Comparison of ENCODE assay signal across 10 mouse cellular contexts in the genomic region with DNA sequence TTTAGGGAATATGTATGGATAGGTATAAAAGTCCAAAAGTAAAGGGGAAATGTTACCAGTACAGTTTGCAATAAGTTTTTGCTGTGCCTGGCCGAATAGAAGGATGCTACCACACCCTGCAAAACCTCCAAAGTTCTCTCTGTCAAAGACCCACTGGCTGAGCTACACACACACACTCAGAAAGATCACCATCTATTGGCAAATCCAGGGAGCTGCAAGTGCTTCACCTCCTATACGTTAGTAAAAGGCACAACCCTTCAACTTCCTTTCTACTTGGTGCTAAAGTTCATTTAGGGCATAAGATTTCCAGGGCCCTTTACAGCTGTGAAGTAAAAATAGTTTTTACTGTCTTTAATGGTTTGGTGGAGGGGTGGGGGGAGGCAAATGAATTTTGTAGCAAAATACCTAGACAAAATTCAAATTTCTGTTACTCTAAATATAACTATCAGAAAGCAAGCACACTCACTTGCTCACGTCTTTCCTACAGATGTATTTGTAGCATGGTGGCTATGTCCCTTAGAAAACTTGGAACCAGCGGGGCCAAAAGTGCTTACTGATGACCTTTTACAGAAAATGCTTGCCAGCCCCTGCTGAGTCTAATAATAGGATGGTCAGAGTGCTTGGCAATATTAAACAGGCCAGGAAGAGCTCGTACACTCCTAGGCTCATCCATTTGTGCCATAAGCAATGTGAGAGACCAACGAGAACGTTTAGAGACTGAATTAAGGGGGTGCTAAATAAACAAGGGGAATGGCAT. TPM values are rescaled to one million over a fixed set of nuclear protein-coding genes. Genes with fewer than 3 reads are reported as not detected.
DNase-seq lines count a peak whose midpoint lies in the region; ATAC-seq and TF ChIP-seq lines count a peak whose summit lies in the region.
"Had no signal": no experiment of that assay in that cellular context is flagged by ENCODE, and none has a peak within 500 bp of the region (broad histone marks: within the 10 kb centered on the region; RNA-seq: fewer than 3 reads in every experiment).

No protein-coding gene starts in this region.

- in situ Hi-C loops in ES-E14 (cut with MboI; ENCODE audit: low sequenced_read_pairs in 2 of 2, unreplicated experiment in 2 of 2): no loop called here

- no peak overlapping the region for H3K27ac ChIP-seq in hindbrain, embryonic 14.5 days
- H3K27ac ChIP-seq in hindbrain, embryonic 16.5 days (ENCODE audit: low read depth, low read length): no peak overlapping the region
- H3K27ac ChIP-seq in ES-E14 (ENCODE audit: insufficient read depth, low read depth, low read length, poor library complexity, severe bottlenecking): peak overlapping the region; percentile 93; the same call in 1 of the 2 replicates
- H3K27ac ChIP-seq: liver, embryonic 13.5 days; stomach, embryonic 15.5 days had no signal

- ATAC-seq in hindbrain, embryonic 14.5 days (ENCODE audit: low FRiP score): no peak
- ATAC-seq in hindbrain, embryonic 16.5 days: no peak

- DNase-seq in hindbrain, embryonic 14.5 days (ENCODE audit: low spot score): peak; percentile 46
- no peak for DNase-seq in ES-E14 (ENCODE audit: low read depth, low spot score)
- DNase-seq in forelimb bud, embryonic 11.5 days (ENCODE audit: low read depth, low spot score): peak; percentile 4
- DNase-seq in lung, postnatal 36 days: peak; percentile 47
- DNase-seq in urinary bladder, postnatal 25 days (ENCODE audit: low spot score): no peak
- DNase-seq in left cerebral cortex, adult 11 months (ENCODE audit: low spot score): no peak
- no peak for DNase-seq in right cerebral cortex, postnatal 14 days
- DNase-seq: liver, embryonic 13.5 days had no signal

- H3K4me3 ChIP-seq in hindbrain, embryonic 14.5 days (replicated peaks; ENCODE audit: low read length): no peak overlapping the region
- no peak overlapping the region for H3K4me3 ChIP-seq in hindbrain, embryonic 16.5 days (ENCODE audit: low read length)
- H3K4me3 ChIP-seq in ES-E14 (ENCODE audit: insufficient read depth in 1 of 2, low read depth in 1 of 2, low read length in 2 of 2, poor library complexity in 1 of 2, severe bottlenecking in 1 of 2): no peak overlapping the region
- H3K4me3 ChIP-seq: liver, embryonic 13.5 days; stomach, embryonic 15.5 days had no signal

- WGBS in hindbrain, embryonic 14.5 days: 60% methylated on average over 7 of the region's 7 CpGs
- 61% methylated on average over 7 of the region's 7 CpGs for WGBS in hindbrain, embryonic 16.5 days

- no peak overlapping the region for H3K9ac ChIP-seq in hindbrain, embryonic 14.5 days
- no peak overlapping the region for H3K9ac ChIP-seq in hindbrain, embryonic 16.5 days (ENCODE audit: low read depth, low read length)
- H3K9ac ChIP-seq in ES-E14 (ENCODE audit: insufficient read depth, low read depth, low read length, poor library complexity, severe bottlenecking): peak overlapping the region; percentile 52; the same call in 1 of the 2 replicates
- H3K9ac ChIP-seq: liver, embryonic 13.5 days; stomach, embryonic 15.5 days had no signal

- no peaks in the 10 kb centered on the region for H3K36me3 ChIP-seq in hindbrain, embryonic 14.5 days (replicated peaks; ENCODE audit: control insufficient read depth, insufficient read depth)
- no peaks in the 10 kb centered on the region for H3K36me3 ChIP-seq in hindbrain, embryonic 16.5 days (ENCODE audit: control insufficient read depth, insufficient read depth, low read length)
- no peaks in the 10 kb centered on the region for H3K36me3 ChIP-seq in ES-E14 (ENCODE audit: control insufficient read depth, insufficient read depth, low read length, poor library complexity, severe bottlenecking)
- H3K36me3 ChIP-seq: liver, embryonic 13.5 days; stomach, embryonic 15.5 days had no signal

- H3K27me3 ChIP-seq in hindbrain, embryonic 14.5 days (ENCODE audit: control insufficient read depth, insufficient read depth, low read length): no peaks in the 10 kb centered on the region
- no peaks in the 10 kb centered on the region for H3K27me3 ChIP-seq in hindbrain, embryonic 16.5 days (replicated peaks; ENCODE audit: control insufficient read depth, insufficient read depth, low read length)
- H3K27me3 ChIP-seq: liver, embryonic 13.5 days; stomach, embryonic 15.5 days had no signal

- no peak overlapping the region for H3K4me2 ChIP-seq in hindbrain, embryonic 14.5 days (replicated peaks)
- no peak overlapping the region for H3K4me2 ChIP-seq in hindbrain, embryonic 16.5 days (ENCODE audit: low read length)
- H3K4me2 ChIP-seq: liver, embryonic 13.5 days; stomach, embryonic 15.5 days had no signal

- no peaks in the 10 kb centered on the region for H3K9me3 ChIP-seq in hindbrain, embryonic 14.5 days (ENCODE audit: control insufficient read depth, low read length)
- no peaks in the 10 kb centered on the region for H3K9me3 ChIP-seq in hindbrain, embryonic 16.5 days (ENCODE audit: control insufficient read depth, low read length)
- H3K9me3 ChIP-seq in ES-E14 (ENCODE audit: control insufficient read depth, insufficient read depth, low read depth, low read length): no peaks in the 10 kb centered on the region
- H3K9me3 ChIP-seq: liver, embryonic 13.5 days; stomach, embryonic 15.5 days had no signal

- peaks cover 15% of the 10 kb centered on the region for H3K4me1 ChIP-seq in hindbrain, embryonic 14.5 days (replicated peaks; ENCODE audit: control insufficient read depth, insufficient read depth, low read length)
- peaks cover 9% of the 10 kb centered on the region for H3K4me1 ChIP-seq in hindbrain, embryonic 16.5 days (ENCODE audit: control insufficient read depth, insufficient read depth, low read depth, low read length)
- H3K4me1 ChIP-seq in ES-E14 (ENCODE audit: control insufficient read depth in 2 of 2, insufficient read depth in 2 of 2, low read length in 2 of 2, poor library complexity in 1 of 2): peaks cover 0 to 26% of the 10 kb centered on the region in 2 experiments; a peak in 2 of 4 replicates

TF ChIP-seq in ES-E14, 5 proteins besides CTCF, POLR2A, EP300 and RAD21:
- TF ChIP-seq ZNF384 (IDR thresholded peaks at IDR 0.05; ENCODE audit: low read depth, low read length): no peak
- no peak for TF ChIP-seq MAFK (IDR thresholded peaks at IDR 0.05; ENCODE audit: insufficient read depth, low read depth, low read length)
- TF ChIP-seq HCFC1 (IDR thresholded peaks at IDR 0.05; ENCODE audit: borderline replicate concordance, insufficient read depth, low read length): no peak
- no peak for TF ChIP-seq CHD2 (IDR thresholded peaks at IDR 0.05; ENCODE audit: low read depth, low read length)
- 0 out of 2 replicates have a peak, but pooled peaks have one; percentile 1 for TF ChIP-seq ZC3H11A (IDR thresholded peaks at IDR 0.05; ENCODE audit: borderline replicate concordance, low read depth, low read length)
TF ChIP-seq in ES-E14: peak in this region for 1.

RNA-seq across cellular contexts. Expression of gene Krcc1, which starts 2.4 kb away (rescaled TPM):
- polyA plus RNA-seq in hindbrain, embryonic 14.5 days (2014; fragmentation: Nextera tagmentation; extraction: Ambion mirVana): 20.5 and 21.5 TPM in 2 replicates
- polyA plus RNA-seq in hindbrain, embryonic 16.5 days (2015; fragmentation: Nextera tagmentation; extraction: Ambion mirVana): 19.2 and 20.3 TPM in 2 replicates
- 13.2 and 19.2 TPM in 2 replicates for total RNA-seq in ES-E14 (2012; rRNA removed)

RNA-seq across cellular contexts. Expression of gene Smyd1, which starts 52.9 kb away (rescaled TPM):
- 0.24 and 0.56 TPM in 2 replicates for polyA plus RNA-seq in hindbrain, embryonic 14.5 days (2014; fragmentation: Nextera tagmentation; extraction: Ambion mirVana)
- 0.21 and 0.91 TPM in 2 replicates for polyA plus RNA-seq in hindbrain, embryonic 16.5 days (2015; fragmentation: Nextera tagmentation; extraction: Ambion mirVana)
- total RNA-seq in ES-E14 (2012; rRNA removed): 4.2 and 6.8 TPM in 2 replicates

RNA-seq across cellular contexts. Expression of gene Cd8b1, which starts 53.5 kb away (rescaled TPM):
- polyA plus RNA-seq in hindbrain, embryonic 14.5 days (2014; fragmentation: Nextera tagmentation; extraction: Ambion mirVana): not detected in 2 replicates
- polyA plus RNA-seq in hindbrain, embryonic 16.5 days (2015; fragmentation: Nextera tagmentation; extraction: Ambion mirVana): not detected in 2 replicates
- 0.21 TPM in 1 of 2 replicates, not detected in the other for total RNA-seq in ES-E14 (2012; rRNA removed)
- polyA plus RNA-seq: liver, embryonic 13.5 days had no signal

Comparison
In these comparisons a context has a peak if more than half of its experiments do, and no peak if none do; other contexts are left out.
1. DNase-seq: peak in hindbrain, embryonic 14.5 days (single experiment), forelimb bud, embryonic 11.5 days (single experiment) and lung, postnatal 36 days (single experiment); none in ES-E14 (single experiment), urinary bladder, postnatal 25 days (single experiment), left cerebral cortex, adult 11 months (single experiment) and right cerebral cortex, postnatal 14 days (single experiment).